Mouse (Mus musculus) thymus, postnatal 25 days (tissue): ENCODE data around the gene Pomt1.

ENCODE experiments used
- DNase-seq: peaks from one replicate; pipeline ENCODE4 v3.0.0; 2022

Pomt1 gene

GRCm38 (mm10) chr2:32235886-32236759 lies at the start of gene Pomt1:
Pomt1 (plus strand) TSS chr2:32236590.
- peak; percentile 89 for DNase-seq

- no peak for DNase-seq
Measured at GRCm38 (mm10) chr2:32187019-32187551, 49.3 kb upstream of the Pomt1 start.

- DNase-seq = no peak
Measured at GRCm38 (mm10) chr2:32187649-32188048, 48.7 kb upstream of the Pomt1 start.

GRCm38 (mm10) chr2:32189060-32189681 lies 47.2 kb upstream of the Pomt1 start:
- no peak for DNase-seq

- DNase-seq = no peak
Measured at GRCm38 (mm10) chr2:32190620-32191019, 45.8 kb upstream of the Pomt1 start.

- peak; percentile 86 for DNase-seq
Measured at GRCm38 (mm10) chr2:32191872-32192507, 44.4 kb upstream of the Pomt1 start.

GRCm38 (mm10) chr2:32198977-32199376 lies 37.4 kb upstream of the Pomt1 start:
- DNase-seq = no peak

GRCm38 (mm10) chr2:32200033-32200432 lies 36.4 kb upstream of the Pomt1 start:
- DNase-seq = no peak

GRCm38 (mm10) chr2:32200712-32201111 lies 35.7 kb upstream of the Pomt1 start:
- no peak for DNase-seq

GRCm38 (mm10) chr2:32201527-32201926 lies 34.9 kb upstream of the Pomt1 start:
- DNase-seq = no peak

GRCm38 (mm10) chr2:32203853-32204252 lies 32.5 kb upstream of the Pomt1 start:
- no peak for DNase-seq

- DNase-seq = no peak
Measured at GRCm38 (mm10) chr2:32207682-32208081, 28.7 kb upstream of the Pomt1 start.

GRCm38 (mm10) chr2:32211689-32212088 lies 24.7 kb upstream of the Pomt1 start:
- no peak for DNase-seq

GRCm38 (mm10) chr2:32213000-32213399 lies 23.4 kb upstream of the Pomt1 start:
- DNase-seq = no peak

GRCm38 (mm10) chr2:32215576-32215975 lies 20.8 kb upstream of the Pomt1 start:
- no peak for DNase-seq

- no peak for DNase-seq
Measured at GRCm38 (mm10) chr2:32216506-32216905, 19.9 kb upstream of the Pomt1 start.

- no peak for DNase-seq
Measured at GRCm38 (mm10) chr2:32217656-32218055, 18.7 kb upstream of the Pomt1 start.

- no peak for DNase-seq
Measured at GRCm38 (mm10) chr2:32218113-32218512, 18.3 kb upstream of the Pomt1 start.

- DNase-seq = no peak
Measured at GRCm38 (mm10) chr2:32218541-32219334, 17.7 kb upstream of the Pomt1 start.

- no peak for DNase-seq
Measured at GRCm38 (mm10) chr2:32219501-32219900, 16.9 kb upstream of the Pomt1 start.

- DNase-seq = no peak
Measured at GRCm38 (mm10) chr2:32220021-32220420, 16.4 kb upstream of the Pomt1 start.

- no peak for DNase-seq
Measured at GRCm38 (mm10) chr2:32220969-32221368, 15.4 kb upstream of the Pomt1 start.

- no peak for DNase-seq
Measured at GRCm38 (mm10) chr2:32221577-32221976, 14.8 kb upstream of the Pomt1 start.
